Mouse (Mus musculus) erythroblast, embryonic 14.5 days (primary cell): Measurements from ENCODE around the gene Esp22.

Experiments
- GATA1 ChIP-seq: IDR thresholded peaks from 2 replicates; pipeline ENCODE4 v1.6.1; 2012; ENCODE audit warnings: low read length, inconsistent platforms, mixed read lengths
- TAL1 ChIP-seq: IDR thresholded peaks from 3 replicates; pipeline ENCODE4 v1.6.1; 2012; ENCODE audit warnings: low read length, inconsistent platforms, mixed read lengths

DNA sequence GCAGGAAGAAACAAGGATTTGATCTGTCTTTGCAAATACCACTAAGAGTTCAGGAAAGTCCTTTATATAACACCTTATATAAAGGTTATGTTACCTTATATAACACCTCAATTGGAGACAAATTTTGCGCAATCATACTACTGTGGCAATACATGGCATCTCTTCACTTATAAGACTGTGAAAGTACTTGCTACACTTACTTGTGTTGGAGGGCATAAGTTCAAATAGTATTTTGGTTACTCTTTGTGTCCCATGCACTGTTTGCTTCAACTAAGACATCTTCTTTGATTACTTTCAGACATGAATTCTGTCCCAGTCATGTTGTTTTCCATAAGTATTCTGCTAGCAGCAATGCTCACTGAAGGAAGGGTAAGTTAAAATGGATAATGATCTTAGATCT lies at the start of gene Esp22:
- TF ChIP-seq GATA1: no peak
- no peak for TF ChIP-seq TAL1
